Mouse (Mus musculus): ENCODE results near the gene Mrpl49.

DNA sequence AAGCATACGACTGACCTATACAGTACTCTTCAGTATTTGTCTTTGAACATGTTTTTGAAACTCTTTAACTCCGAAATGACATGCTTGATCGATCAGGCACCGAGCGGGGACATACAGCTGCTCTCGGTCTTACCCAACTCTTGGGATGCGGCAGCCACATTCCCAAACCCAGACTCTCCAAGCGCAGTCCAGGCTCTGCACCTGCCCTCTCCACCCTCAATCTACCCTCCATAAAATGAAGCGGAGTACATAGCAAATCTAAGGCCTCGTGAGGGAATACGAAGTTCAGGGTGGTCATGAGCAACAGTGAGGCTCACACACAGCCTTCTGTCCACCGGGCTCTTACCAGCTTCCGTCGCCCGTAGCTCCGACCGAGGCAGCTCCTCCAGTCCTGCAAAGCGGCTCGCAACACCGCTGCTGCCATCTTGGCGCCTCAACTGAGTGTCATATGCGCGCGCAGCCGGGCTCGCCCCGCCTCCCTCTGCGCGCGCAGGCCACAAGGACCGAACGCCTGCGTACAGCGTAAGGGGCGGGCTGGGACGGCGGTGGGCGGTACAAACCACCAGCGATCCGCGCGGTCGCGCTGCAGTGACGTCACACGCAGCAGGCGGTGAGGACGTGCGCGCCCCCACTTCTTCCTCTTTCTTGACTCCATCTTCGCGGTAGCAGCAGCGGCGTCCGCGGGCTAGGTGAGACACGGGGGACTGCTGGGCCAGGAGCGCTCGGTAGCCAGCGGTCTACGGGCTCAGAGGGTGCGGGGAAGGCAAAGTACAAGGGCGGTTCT is at the start of gene Mrpl49, which contains the start of gene Fau:
- TF ChIP-seq CTCF (IDR thresholded peaks at IDR 0.05; ENCODE audit: borderline replicate concordance, extremely low read depth, insufficient read depth, insufficient read length) (no peak), POLR2A (IDR thresholded peaks at IDR 0.05; ENCODE audit: borderline replicate concordance, extremely low read depth, insufficient read depth, insufficient read length, poor library complexity, severe bottlenecking) (peak; percentile 79; the same call in 1 of the 2 replicates)

All from brain, embryonic 14.5 days (tissue).